In genomic region chr10:62099749-62100403, GRCm38 (mm10) we compare ENCODE assay signal across 15 mouse cellular contexts. TPM values are rescaled to one million over a fixed set of nuclear protein-coding genes. Genes with fewer than 3 reads are reported as not detected.
DNase-seq lines count a peak whose midpoint lies in the region; ATAC-seq and TF ChIP-seq lines count a peak whose summit lies in the region.
"Had no signal": no experiment of that assay in that cellular context is flagged by ENCODE, and none has a peak within 500 bp of the region (broad histone marks: within the 10 kb centered on the region; RNA-seq: fewer than 3 reads in every experiment).

No protein-coding gene starts in this region.

- H3K9me3 ChIP-seq in embryonic facial prominence, embryonic 11.5 days (replicated peaks; ENCODE audit: control insufficient read depth, low read length), result no peaks in the 10 kb centered on the region
- no peaks in the 10 kb centered on the region for H3K9me3 ChIP-seq in hindbrain, embryonic 12.5 days (replicated peaks)
- no peaks in the 10 kb centered on the region for H3K9me3 ChIP-seq in midbrain, embryonic 11.5 days (ENCODE audit: control insufficient read depth, low read length)

- WGBS in embryonic facial prominence, embryonic 11.5 days, result 63% methylated on average over 10 of the region's 10 CpGs
- 61% methylated on average over 10 of the region's 10 CpGs for WGBS in hindbrain, embryonic 12.5 days
- WGBS in midbrain, embryonic 11.5 days, result 57% methylated on average over 10 of the region's 10 CpGs

- TF ChIP-seq CTCF in brain, embryonic 14.5 days (IDR thresholded peaks at IDR 0.05; ENCODE audit: borderline replicate concordance, extremely low read depth, insufficient read depth, insufficient read length), result no peak

- peak; percentile 93 for DNase-seq in brain, embryonic 14.5 days (ENCODE audit: low read depth)
- peak; percentile 30 for DNase-seq in embryonic facial prominence, embryonic 11.5 days (ENCODE audit: low spot score)
- peak; percentile 85 for DNase-seq in midbrain, embryonic 11.5 days (ENCODE audit: low spot score, missing footprints)
- no peak for DNase-seq in adrenal gland, postnatal 10 days
- DNase-seq in gastrocnemius, postnatal 14 days, result no peak
- DNase-seq in yolk sac, embryonic 10.5 days (ENCODE audit: low spot score), result no peak
- no peak for DNase-seq in frontal cortex, postnatal 14 days (ENCODE audit: low spot score in 2 of 2)
- DNase-seq: gastrocnemius, postnatal 25 days; heart, postnatal 4 days; kidney, postnatal 25 days; right cerebral cortex, postnatal 14 days had no signal

- H3K9ac ChIP-seq in embryonic facial prominence, embryonic 11.5 days (replicated peaks; ENCODE audit: low read length), result no peak overlapping the region
- 0 out of 2 replicates have a peak overlapping the region, but pooled peaks have one; percentile 23 for H3K9ac ChIP-seq in hindbrain, embryonic 12.5 days
- no peak overlapping the region for H3K9ac ChIP-seq in midbrain, embryonic 11.5 days (ENCODE audit: low read length)

- H3K36me3 ChIP-seq in embryonic facial prominence, embryonic 11.5 days (replicated peaks; ENCODE audit: control insufficient read depth, insufficient read depth, low read depth, low read length), result no peaks in the 10 kb centered on the region
- H3K36me3 ChIP-seq in hindbrain, embryonic 12.5 days, result no peaks in the 10 kb centered on the region
- no peaks in the 10 kb centered on the region for H3K36me3 ChIP-seq in midbrain, embryonic 11.5 days (ENCODE audit: control insufficient read depth, insufficient read depth, low read length)

- TF ChIP-seq POLR2A in brain, embryonic 14.5 days (IDR thresholded peaks at IDR 0.05; ENCODE audit: borderline replicate concordance, extremely low read depth, insufficient read depth, insufficient read length, poor library complexity, severe bottlenecking), result no peak

- 0 out of 2 replicates have a peak overlapping the region, but pooled peaks have one; percentile 5 for H3K27ac ChIP-seq in embryonic facial prominence, embryonic 11.5 days (replicated peaks; ENCODE audit: low read depth, low read length)
- H3K27ac ChIP-seq in hindbrain, embryonic 12.5 days, result peak overlapping the region; percentile 94
- peak overlapping the region; percentile 15; the same call in 1 of the 2 replicates for H3K27ac ChIP-seq in midbrain, embryonic 11.5 days (ENCODE audit: low read depth, low read length)

- H3K4me2 ChIP-seq in embryonic facial prominence, embryonic 11.5 days (ENCODE audit: low read depth, low read length), result no peak overlapping the region
- H3K4me2 ChIP-seq in hindbrain, embryonic 12.5 days (replicated peaks), result 0 out of 2 replicates have a peak overlapping the region, but pooled peaks have one; percentile 8
- H3K4me2 ChIP-seq in midbrain, embryonic 11.5 days, result no peak overlapping the region

- ATAC-seq in embryonic facial prominence, embryonic 11.5 days (replicated peaks; ENCODE audit: insufficient number of reproducible peaks, low FRiP score, low TSS enrichment, low read depth), result no peak
- ATAC-seq in hindbrain, embryonic 12.5 days (ENCODE audit: low FRiP score), result peak; percentile 80
- peak; percentile 64 for ATAC-seq in midbrain, embryonic 11.5 days (ENCODE audit: low FRiP score)

- no peak overlapping the region for H3K4me3 ChIP-seq in embryonic facial prominence, embryonic 11.5 days (ENCODE audit: low read depth, low read length)
- H3K4me3 ChIP-seq in hindbrain, embryonic 12.5 days, result no peak overlapping the region
- H3K4me3 ChIP-seq in midbrain, embryonic 11.5 days (ENCODE audit: low read depth, low read length), result no peak overlapping the region

- H3K4me1 ChIP-seq in embryonic facial prominence, embryonic 11.5 days (ENCODE audit: control insufficient read depth, insufficient read depth, low read length), result no peaks in the 10 kb centered on the region; the same call in 1 of the 2 replicates
- H3K4me1 ChIP-seq in hindbrain, embryonic 12.5 days, result peaks cover 32% of the 10 kb centered on the region
- H3K4me1 ChIP-seq in midbrain, embryonic 11.5 days (ENCODE audit: control insufficient read depth, insufficient read depth, low read length), result peaks cover 5% of the 10 kb centered on the region; the same call in 1 of the 2 replicates

- no peaks in the 10 kb centered on the region for H3K27me3 ChIP-seq in embryonic facial prominence, embryonic 11.5 days (ENCODE audit: control insufficient read depth, insufficient read depth, low read length)
- H3K27me3 ChIP-seq in hindbrain, embryonic 12.5 days, result peaks cover 11% of the 10 kb centered on the region; the same call in 1 of the 2 replicates
- no peaks in the 10 kb centered on the region for H3K27me3 ChIP-seq in midbrain, embryonic 11.5 days (ENCODE audit: control insufficient read depth, insufficient read depth, low read length)

- intact Hi-C loops in gastrocnemius, postnatal 14 days (cut with DNase I; ENCODE audit: low total_unique reads), result loop anchor here (5.0 kb wide), 1 partner anchor 223 kb away; no protein-coding TSS in a partner anchor

RNA-seq across cellular contexts. Expression of gene Neurog3, which starts 33.0 kb away (rescaled TPM):
- 0.07 and 0.43 TPM in 2 replicates for polyA plus RNA-seq in brain, embryonic 14.5 days (2012; rRNA removed)
- 0.89 and 1.2 TPM in 2 replicates for polyA plus RNA-seq in embryonic facial prominence, embryonic 11.5 days (2014; fragmentation: Nextera tagmentation; extraction: Ambion mirVana)
- polyA plus RNA-seq in hindbrain, embryonic 12.5 days (2016; fragmentation: Nextera tagmentation; extraction: Ambion mirVana), result 0.70 and 0.83 TPM in 2 replicates
- 0.34 and 0.37 TPM in 2 replicates for polyA plus RNA-seq in midbrain, embryonic 11.5 days (2014; fragmentation: Nextera tagmentation; extraction: Ambion mirVana)
- not detected for total RNA-seq in adrenal gland, postnatal 10 days (2021)
- total RNA-seq in gastrocnemius, postnatal 14 days (2021), result not detected
- total RNA-seq: CH12.LX; gastrocnemius, postnatal 25 days; heart, postnatal 4 days; left cerebral cortex, postnatal 10 days had no signal
- polyA plus RNA-seq: lung, embryonic 16.5 days had no signal

RNA-seq across cellular contexts. Expression of gene Fam241b, which starts 43.8 kb away (rescaled TPM):
- polyA plus RNA-seq in brain, embryonic 14.5 days (2012; rRNA removed), result 72.0 and 92.8 TPM in 2 replicates
- 6.3 and 6.7 TPM in 2 replicates for polyA plus RNA-seq in embryonic facial prominence, embryonic 11.5 days (2014; fragmentation: Nextera tagmentation; extraction: Ambion mirVana)
- polyA plus RNA-seq in hindbrain, embryonic 12.5 days (2016; fragmentation: Nextera tagmentation; extraction: Ambion mirVana), result 47.5 and 50.0 TPM in 2 replicates
- polyA plus RNA-seq in midbrain, embryonic 11.5 days (2014; fragmentation: Nextera tagmentation; extraction: Ambion mirVana), result 7.1 and 7.6 TPM in 2 replicates
- total RNA-seq in adrenal gland, postnatal 10 days (2021), result 1 to 10 TPM; 1.2 to 4.2 TPM
- total RNA-seq in gastrocnemius, postnatal 14 days (2021), result 1 to 10 TPM in 1 of 2 experiments, under 1 TPM in 1; 0.38 to 1.4 TPM

Comparison
In these comparisons a context has a peak if more than half of its experiments do, and no peak if none do; other contexts are left out.
1. DNase-seq: peak in brain, embryonic 14.5 days (single experiment), embryonic facial prominence, embryonic 11.5 days (single experiment) and midbrain, embryonic 11.5 days (single experiment); none in adrenal gland, postnatal 10 days (single experiment), gastrocnemius, postnatal 14 days (single experiment), yolk sac, embryonic 10.5 days (single experiment) and frontal cortex, postnatal 14 days (0 of 2).
2. H3K27ac ChIP-seq: peak in every context shown above with its lines; median percentile 94 in hindbrain, embryonic 12.5 days; 15 in midbrain, embryonic 11.5 days; 5 in embryonic facial prominence, embryonic 11.5 days.